Mouse (Mus musculus) neural tube, embryonic 13.5 days (tissue): ENCODE measurements around the gene Spp1. TPM values are rescaled to one million over a fixed set of nuclear protein-coding genes. Genes with fewer than 3 reads are reported as not detected.
"Not testable (repeated sequence)": the region's sequence is repeated elsewhere in the genome, so short reads cannot be mapped to it uniquely, and the experiment has no call there.

Experiments used
- ATAC-seq: fragments of 200-750 bp; cut with Nextera tagmentation; 2 replicates; pipeline ENCODE4 v1.8.0; 2017; ENCODE audit warnings: low read depth, mild to moderate bottlenecking, moderate TSS enrichment, moderate library complexity
- H3K27ac ChIP-seq: fragments of 300-500 bp; sonication (generic); replicated peaks from 2 replicates; pipeline ENCODE4 v1.5.1; 2015; ENCODE audit warnings: moderate library complexity, mild to moderate bottlenecking, inconsistent platforms
- H3K27me3 ChIP-seq: fragments of 300-500 bp; sonication (generic); 2 replicates; pipeline ENCODE4 v1.6.1; 2015; ENCODE audit warnings: mild to moderate bottlenecking, inconsistent platforms
- H3K36me3 ChIP-seq: fragments of 300-500 bp; sonication (generic); 2 replicates; pipeline ENCODE4 v1.6.1; 2015; ENCODE audit warnings: mild to moderate bottlenecking, inconsistent platforms
- H3K4me1 ChIP-seq: fragments of 300-500 bp; sonication (generic); replicated peaks from 2 replicates; pipeline ENCODE4 v1.6.1; 2015; ENCODE audit warnings: inconsistent platforms
- H3K4me2 ChIP-seq: fragments of 300-500 bp; sonication (generic); 2 replicates; pipeline ENCODE4 v1.6.1; 2015; ENCODE audit warnings: inconsistent platforms, mild to moderate bottlenecking, moderate library complexity
- H3K4me3 ChIP-seq: fragments of 300-500 bp; sonication (generic); 2 replicates; pipeline ENCODE4 v1.5.1; 2015; ENCODE audit warnings: mild to moderate bottlenecking, inconsistent platforms
- H3K9ac ChIP-seq: fragments of 300-500 bp; sonication (generic); 2 replicates; pipeline ENCODE4 v1.6.1; 2015; ENCODE audit warnings: moderate library complexity, mild to moderate bottlenecking, inconsistent platforms
- H3K9me3 ChIP-seq: fragments of 300-500 bp; sonication (generic); 2 replicates; pipeline ENCODE4 v1.6.1; 2016; ENCODE audit warnings: inconsistent platforms
- WGBS: fragments of 180-500 bp; shearing (Covaris S2); methylation state at CpG from one replicate; pipeline ENCODE4 v1.1.7; 2015; 5-methylcytosine and 5-hydroxymethylcytosine counted together
- polyA plus RNA-seq: library from polyadenylated mRNA; unstranded; fragments of >200 nt; fragmentation: Nextera tagmentation; extraction: Ambion mirVana; gene quantifications from 2 replicates; pipeline ENCODE4 v1.2.1, GENCODE M21; 2015

Spp1 gene
- polyA plus RNA-seq, 1 experiment from 2014 or later: 14.1 TPM

GRCm38 (mm10) chr5:104442396-104442795 is 7.5 kb downstream of the Spp1 start:
- Histone ChIP-seq H3K4me2 (no peak overlapping the region), H3K27me3 (no peaks in the 10 kb centered on the region), H3K36me3 (no peaks in the 10 kb centered on the region), H3K9ac (no peak overlapping the region), H3K4me1 (0 out of 2 replicates have a peak, but pooled peaks cover 4% of the 10 kb centered on the region), H3K9me3 (no peaks in the 10 kb centered on the region), H3K4me3 (no peak overlapping the region), H3K27ac (no peak overlapping the region)
- 78% methylated on average over 6 of the region's 6 CpGs for WGBS
- no peak for ATAC-seq

- WGBS: 51% methylated on average over 1 of the region's 1 CpGs
Observed at GRCm38 (mm10) chr5:104442850-104443249, 7.9 kb downstream of the Spp1 start.

GRCm38 (mm10) chr5:104446156-104446555 is 11.2 kb downstream of the Spp1 start:
- H3K4me1 ChIP-seq: peaks cover 18% of the 10 kb centered on the region
- 9% methylated on average over 3 of the region's 3 CpGs for WGBS
- ATAC-seq: peak; percentile 78
- no peaks in the 10 kb centered on the region for H3K9me3 ChIP-seq
- no peak overlapping the region for H3K4me2 ChIP-seq
- no peak overlapping the region for H3K27ac ChIP-seq
- no peak overlapping the region for H3K4me3 ChIP-seq
- H3K9ac ChIP-seq: no peak overlapping the region
- no peaks in the 10 kb centered on the region for H3K36me3 ChIP-seq
- H3K27me3 ChIP-seq: no peaks in the 10 kb centered on the region; the same call in 1 of the 2 replicates

More at GRCm38 (mm10) chr5:104442850-104443249, 7.9 kb downstream of the Spp1 start:
- Histone ChIP-seq H3K36me3 (no peaks in the 10 kb centered on the region), H3K9me3 (no peaks in the 10 kb centered on the region), H3K27ac (no peak overlapping the region), H3K4me2 (no peak overlapping the region), H3K4me1 (0 out of 2 replicates have a peak, but pooled peaks cover 4% of the 10 kb centered on the region), H3K4me3 (no peak overlapping the region), H3K27me3 (no peaks in the 10 kb centered on the region), H3K9ac (no peak overlapping the region)
- ATAC-seq: no peak

- H3K27me3 ChIP-seq, H3K27ac ChIP-seq, H3K4me2 ChIP-seq, ATAC-seq, H3K9ac ChIP-seq, H3K9me3 ChIP-seq, H3K36me3 ChIP-seq, H3K4me3 ChIP-seq: not testable (repeated sequence)
- 25% methylated on average over 6 of the region's 6 CpGs for WGBS
- peaks cover 18% of the 10 kb centered on the region for H3K4me1 ChIP-seq
Observed at GRCm38 (mm10) chr5:104448346-104448745, 13.4 kb downstream of the Spp1 start.

GRCm38 (mm10) chr5:104449491-104449890 is 14.6 kb downstream of the Spp1 start:
- H3K4me1 ChIP-seq: peaks cover 18% of the 10 kb centered on the region
- ATAC-seq: no peak
- H3K27ac ChIP-seq: no peak overlapping the region
- WGBS: 36% methylated on average over 3 of the region's 3 CpGs
- no peak overlapping the region for H3K4me2 ChIP-seq
- no peaks in the 10 kb centered on the region; the same call in 1 of the 2 replicates for H3K27me3 ChIP-seq
- no peak overlapping the region for H3K9ac ChIP-seq
- H3K4me3 ChIP-seq: no peak overlapping the region
- no peaks in the 10 kb centered on the region for H3K36me3 ChIP-seq
- H3K9me3 ChIP-seq: no peaks in the 10 kb centered on the region

- WGBS: 81% methylated on average over 1 of the region's 1 CpGs
- ATAC-seq: no peak
- no peak overlapping the region for H3K9ac ChIP-seq
- peaks cover 14% of the 10 kb centered on the region for H3K4me1 ChIP-seq
- peaks cover 4% of the 10 kb centered on the region for H3K9me3 ChIP-seq
- H3K36me3 ChIP-seq: peaks cover 8% of the 10 kb centered on the region
- no peak overlapping the region for H3K27ac ChIP-seq
- no peak overlapping the region for H3K4me3 ChIP-seq
- H3K4me2 ChIP-seq: no peak overlapping the region
- no peaks in the 10 kb centered on the region; the same call in 1 of the 2 replicates for H3K27me3 ChIP-seq
Observed at GRCm38 (mm10) chr5:104453075-104453474, 18.2 kb downstream of the Spp1 start.

- H3K4me3 ChIP-seq: no peak overlapping the region
- H3K4me2 ChIP-seq: no peak overlapping the region
- ATAC-seq: no peak
- H3K4me1 ChIP-seq: peaks cover 17% of the 10 kb centered on the region
- peaks cover 8% of the 10 kb centered on the region for H3K36me3 ChIP-seq
- no peaks in the 10 kb centered on the region for H3K27me3 ChIP-seq
- WGBS: 94% methylated on average over 6 of the region's 6 CpGs
- H3K9me3 ChIP-seq: peaks cover 4% of the 10 kb centered on the region
- no peak overlapping the region for H3K27ac ChIP-seq
- no peak overlapping the region for H3K9ac ChIP-seq
Observed at GRCm38 (mm10) chr5:104454564-104454963, 19.6 kb downstream of the Spp1 start.

GRCm38 (mm10) chr5:104458832-104459705 is 24.2 kb downstream of the Spp1 start, which contains the start of gene Pkd2:
Pkd2 (plus strand) TSS chr5:104459450.
- peak within 1 kb of the TSS; percentile 74 for H3K4me3 ChIP-seq
- peak within 1 kb of the TSS; percentile 95 for H3K27ac ChIP-seq
- H3K9me3 ChIP-seq: peaks cover 4% of the 10 kb centered on the region
- H3K36me3 ChIP-seq: peaks cover 9% of the 10 kb centered on the region
- H3K9ac ChIP-seq: peak within 1 kb of the TSS; percentile 97
- H3K4me2 ChIP-seq: peak within 1 kb of the TSS; percentile 75
- 14% methylated on average over 37 of the region's 46 CpGs for WGBS
- no peaks in the 10 kb centered on the region for H3K27me3 ChIP-seq
- peaks cover 31% of the 10 kb centered on the region for H3K4me1 ChIP-seq
- peak; percentile 81 for ATAC-seq

GRCm38 (mm10) chr5:104459706-104460455 is 25.0 kb downstream of the Spp1 start:
- Histone ChIP-seq H3K9ac (peak overlapping the region; percentile 97), H3K36me3 (peaks cover 16% of the 10 kb centered on the region), H3K9me3 (peaks cover 4% of the 10 kb centered on the region), H3K27me3 (no peaks in the 10 kb centered on the region), H3K4me1 (peaks cover 31% of the 10 kb centered on the region), H3K4me3 (peak overlapping the region; percentile 74), H3K4me2 (peak overlapping the region; percentile 75), H3K27ac (peak overlapping the region; percentile 95)
- ATAC-seq: peak; percentile 84
- under 1% methylated on average over 77 of the region's 82 CpGs for WGBS

GRCm38 (mm10) chr5:104460456-104460838 is 25.5 kb downstream of the Spp1 start:
- Histone ChIP-seq H3K36me3 (peaks cover 21% of the 10 kb centered on the region), H3K4me1 (peaks cover 31% of the 10 kb centered on the region), H3K27me3 (no peaks in the 10 kb centered on the region), H3K9me3 (peaks cover 4% of the 10 kb centered on the region), H3K27ac (peak overlapping the region; percentile 95; the same call in 1 of the 2 replicates), H3K4me3 (peak overlapping the region; percentile 74), H3K9ac (peak overlapping the region; percentile 97), H3K4me2 (peak overlapping the region; percentile 75)
- ATAC-seq: no peak
- 55% methylated on average over 3 of the region's 3 CpGs for WGBS

GRCm38 (mm10) chr5:104460856-104461255 is 25.9 kb downstream of the Spp1 start:
- Histone ChIP-seq H3K4me3 (peak overlapping the region; percentile 74), H3K27ac (no peak overlapping the region), H3K4me2 (peak overlapping the region; percentile 75), H3K27me3 (no peaks in the 10 kb centered on the region), H3K4me1 (peaks cover 31% of the 10 kb centered on the region), H3K36me3 (peaks cover 25% of the 10 kb centered on the region), H3K9me3 (peaks cover 4% of the 10 kb centered on the region), H3K9ac (peak overlapping the region; percentile 97)
- WGBS: 39% methylated on average over 6 of the region's 7 CpGs
- no peak for ATAC-seq

GRCm38 (mm10) chr5:104465279-104465678 is 30.4 kb downstream of the Spp1 start:
- Histone ChIP-seq H3K27me3 (no peaks in the 10 kb centered on the region), H3K9me3 (no peaks in the 10 kb centered on the region), H3K9ac (no peak overlapping the region), H3K4me2 (no peak overlapping the region), H3K4me3 (no peak overlapping the region), H3K4me1 (peaks cover 19% of the 10 kb centered on the region), H3K27ac (no peak overlapping the region), H3K36me3 (peaks cover 45% of the 10 kb centered on the region)
- 93% methylated on average over 8 of the region's 8 CpGs for WGBS
- ATAC-seq: no peak
